Mouse (Mus musculus): ENCODE results near the gene Lrrc23. TPM values are rescaled to one million over a fixed set of nuclear protein-coding genes. Genes with fewer than 3 reads are reported as not detected.
"Not testable (repeated sequence)": the region's sequence is repeated elsewhere in the genome, so short reads cannot be mapped to it uniquely, and the experiment has no call there.

The Lrrc23 gene
- polyA plus RNA-seq, 1 experiment from 2014 or later, result 0.26 TPM

DNA sequence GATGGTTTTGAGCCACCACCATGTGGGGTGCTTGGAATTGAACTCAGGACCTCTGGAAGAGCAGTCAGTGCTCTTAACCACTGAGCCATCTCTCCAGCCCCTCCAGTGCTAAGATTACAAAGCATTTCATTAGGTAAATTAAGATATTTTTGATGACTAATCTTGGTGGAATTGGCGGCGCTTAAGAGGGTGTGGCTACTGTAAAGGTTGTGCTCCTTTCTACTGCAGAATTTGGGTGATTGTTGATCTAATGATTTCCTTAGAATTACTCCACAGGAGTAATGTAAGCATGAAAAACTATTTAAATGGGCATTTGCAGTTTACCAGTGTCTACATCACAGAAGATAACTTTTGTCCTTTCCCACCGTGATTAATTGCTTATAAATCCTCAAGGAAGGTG lies 24.8 kb upstream of the Lrrc23 start:
- H3K4me1 ChIP-seq, result peaks cover 26% of the 10 kb centered on the region
- WGBS, result 88% methylated on average over 3 of the region's 3 CpGs

DNA sequence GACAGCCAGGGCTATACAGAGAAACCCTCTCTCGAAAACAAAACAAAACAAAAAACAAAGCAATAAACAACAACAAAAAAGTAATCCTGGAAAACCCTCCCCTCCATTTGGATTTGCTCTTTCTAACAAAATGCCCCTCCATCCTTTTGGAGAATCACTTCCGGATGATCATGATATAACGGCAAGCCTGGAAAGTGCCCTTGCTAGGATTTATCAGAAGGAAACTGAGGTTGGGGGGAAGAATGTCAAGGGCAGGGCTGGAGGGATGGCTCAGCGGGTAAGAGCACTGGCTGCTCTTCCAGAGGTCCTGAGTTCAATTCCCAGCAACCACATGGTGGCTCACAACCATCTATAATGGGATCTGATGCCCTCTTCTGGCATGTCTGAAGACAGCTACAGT lies 24.2 kb upstream of the Lrrc23 start:
- H3K4me3 ChIP-seq; H3K27me3 ChIP-seq (ENCODE audit: insufficient read depth, poor library complexity, severe bottlenecking); H3K27ac ChIP-seq; H3K36me3 ChIP-seq; DNase-seq (ENCODE audit: low spot score); H3K9me3 ChIP-seq: not testable (repeated sequence)
- H3K4me1 ChIP-seq, result peaks cover 21% of the 10 kb centered on the region
- WGBS, result 90% methylated on average over 4 of the region's 4 CpGs

More for the DNA sequence above, 24.8 kb upstream of the Lrrc23 start:
- no peaks in the 10 kb centered on the region for H3K9me3 ChIP-seq
- H3K36me3 ChIP-seq, result no peaks in the 10 kb centered on the region
- DNase-seq (ENCODE audit: low spot score), result no peak
- no peaks in the 10 kb centered on the region for H3K27me3 ChIP-seq (ENCODE audit: insufficient read depth, poor library complexity, severe bottlenecking)
- no peak overlapping the region for H3K27ac ChIP-seq
- no peak overlapping the region for H3K4me3 ChIP-seq

DNA sequence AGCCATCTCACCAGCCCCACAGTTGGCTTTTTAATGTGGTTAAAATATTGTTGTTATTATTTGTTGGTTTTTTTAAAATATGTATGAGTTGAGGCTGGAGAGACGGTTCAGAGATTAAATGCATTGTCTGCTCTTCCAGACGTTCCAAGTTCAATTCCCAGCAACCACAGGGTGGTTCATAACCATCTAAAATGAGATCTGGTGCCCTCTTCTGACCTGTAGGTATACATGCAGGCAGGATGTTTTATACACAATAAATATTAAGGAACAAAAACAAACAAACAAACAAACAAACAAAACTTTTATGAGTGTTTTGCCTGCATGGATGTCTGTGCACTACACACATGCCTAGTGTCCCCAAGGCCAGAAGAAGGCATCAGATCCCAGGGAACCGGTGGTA lies 23.5 kb upstream of the Lrrc23 start:
- 73% methylated on average over 3 of the region's 3 CpGs for WGBS
- Histone ChIP-seq H3K27me3 (ENCODE audit: insufficient read depth, poor library complexity, severe bottlenecking) (no peaks in the 10 kb centered on the region), H3K36me3 (no peaks in the 10 kb centered on the region), H3K4me1 (peaks cover 15% of the 10 kb centered on the region), H3K27ac (no peak overlapping the region), H3K4me3 (no peak overlapping the region), H3K9me3 (no peaks in the 10 kb centered on the region)
- DNase-seq (ENCODE audit: low spot score), result no peak

DNA sequence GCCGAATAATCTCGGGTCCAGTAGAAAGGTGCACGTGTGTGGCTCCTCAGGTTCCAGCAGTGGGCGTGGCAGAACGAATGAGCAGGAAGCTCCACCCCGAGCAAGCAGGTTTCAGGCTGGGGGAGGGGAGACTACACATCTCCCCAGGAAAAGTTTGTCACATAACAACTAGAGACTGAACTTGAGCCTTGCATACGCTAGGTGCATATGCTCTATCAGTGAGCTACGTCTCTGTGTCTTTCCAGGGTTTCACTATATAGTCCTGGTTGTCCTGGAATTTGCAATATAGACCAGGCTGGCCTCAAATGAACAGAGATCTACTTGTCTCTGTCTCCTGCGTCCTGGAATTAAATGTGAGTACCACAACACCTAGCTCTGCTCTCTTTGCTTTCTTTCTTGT lies 22.9 kb upstream of the Lrrc23 start:
- H3K9me3 ChIP-seq; H3K27me3 ChIP-seq (ENCODE audit: insufficient read depth, poor library complexity, severe bottlenecking); H3K4me1 ChIP-seq; H3K36me3 ChIP-seq; DNase-seq (ENCODE audit: low spot score): not testable (repeated sequence)
- H3K27ac ChIP-seq, result peak overlapping the region; percentile 62
- WGBS, result 9% methylated on average over 7 of the region's 9 CpGs
- H3K4me3 ChIP-seq, result peak overlapping the region; percentile 45

DNA sequence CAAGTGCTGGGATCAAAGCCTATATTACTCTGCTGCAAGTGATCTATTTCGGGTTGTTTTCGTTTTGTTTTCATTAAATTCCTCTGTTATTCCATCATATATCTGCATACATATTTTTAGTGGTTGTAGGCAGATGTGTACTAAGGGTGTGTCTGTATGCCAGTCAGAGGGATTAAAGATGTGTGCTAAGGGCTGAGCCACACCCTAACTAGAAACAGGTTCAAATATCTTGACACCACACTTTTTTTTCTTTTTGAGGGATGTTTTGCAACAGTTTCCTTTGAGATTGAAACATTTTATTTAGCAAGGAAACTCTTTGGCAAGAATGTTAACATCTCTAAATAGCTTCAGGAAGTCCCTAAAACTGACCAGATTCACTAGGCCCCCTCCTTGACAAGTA lies 16.7 kb upstream of the Lrrc23 start:
- Histone ChIP-seq H3K4me3 (no peak overlapping the region), H3K27me3 (ENCODE audit: insufficient read depth, poor library complexity, severe bottlenecking) (no peaks in the 10 kb centered on the region), H3K9me3 (no peaks in the 10 kb centered on the region), H3K4me1 (no peaks in the 10 kb centered on the region), H3K27ac (no peak overlapping the region), H3K36me3 (no peaks in the 10 kb centered on the region)
- WGBS, result 79% methylated on average over 2 of the region's 2 CpGs
- DNase-seq (ENCODE audit: low spot score), result no peak

DNA sequence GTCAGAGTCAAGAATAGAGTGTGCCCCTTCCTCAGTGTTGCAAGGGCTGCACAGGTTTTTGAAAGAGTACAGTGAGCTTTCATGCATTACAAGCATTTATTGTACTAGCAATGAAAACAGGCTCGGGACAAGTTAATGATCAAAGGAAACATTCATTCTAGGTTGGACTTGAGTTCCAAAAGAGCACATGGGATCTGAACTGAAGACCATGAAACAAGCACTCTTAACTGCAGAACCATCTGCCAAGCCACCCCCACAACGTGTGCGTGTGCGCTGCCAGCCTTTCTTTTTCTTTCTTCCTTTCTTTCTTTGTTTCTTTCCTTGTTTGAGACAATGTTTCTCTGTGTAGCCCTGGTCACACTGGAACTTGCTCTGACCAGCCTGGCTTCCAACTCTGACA lies 16.3 kb upstream of the Lrrc23 start:
- H3K9me3 ChIP-seq, result no peaks in the 10 kb centered on the region
- H3K4me1 ChIP-seq, result no peaks in the 10 kb centered on the region
- H3K27me3 ChIP-seq (ENCODE audit: insufficient read depth, poor library complexity, severe bottlenecking), result no peaks in the 10 kb centered on the region
- 84% methylated on average over 4 of the region's 4 CpGs for WGBS
- DNase-seq (ENCODE audit: low spot score), result no peak
- H3K4me3 ChIP-seq, result no peak overlapping the region
- H3K27ac ChIP-seq, result no peak overlapping the region
- no peaks in the 10 kb centered on the region for H3K36me3 ChIP-seq

DNA sequence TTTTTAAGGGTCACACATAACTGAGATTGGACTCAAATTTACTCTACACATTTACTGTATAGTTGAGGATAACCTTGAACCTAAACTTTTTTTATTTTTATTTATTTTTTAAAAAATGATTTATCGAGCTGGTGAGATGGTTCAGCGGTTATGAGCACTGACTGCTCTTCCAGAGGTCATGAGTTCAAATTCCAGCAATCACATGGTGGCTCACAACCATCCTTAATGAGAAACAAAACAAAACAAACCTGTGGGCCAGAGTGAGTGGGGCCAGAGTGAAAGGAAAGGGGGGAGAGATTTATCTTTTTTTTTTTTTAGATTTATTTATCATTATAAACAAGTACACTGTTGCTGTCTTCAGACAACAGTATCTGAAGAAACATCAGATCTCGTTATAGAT lies 12.4 kb upstream of the Lrrc23 start:
- no peaks in the 10 kb centered on the region for H3K36me3 ChIP-seq
- H3K4me1 ChIP-seq, result no peaks in the 10 kb centered on the region
- no peak overlapping the region for H3K27ac ChIP-seq
- 80% methylated on average over 3 of the region's 3 CpGs for WGBS
- no peaks in the 10 kb centered on the region for H3K9me3 ChIP-seq
- H3K4me3 ChIP-seq, result no peak overlapping the region
- H3K27me3 ChIP-seq (ENCODE audit: insufficient read depth, poor library complexity, severe bottlenecking), result no peaks in the 10 kb centered on the region
- DNase-seq (ENCODE audit: low spot score), result no peak

DNA sequence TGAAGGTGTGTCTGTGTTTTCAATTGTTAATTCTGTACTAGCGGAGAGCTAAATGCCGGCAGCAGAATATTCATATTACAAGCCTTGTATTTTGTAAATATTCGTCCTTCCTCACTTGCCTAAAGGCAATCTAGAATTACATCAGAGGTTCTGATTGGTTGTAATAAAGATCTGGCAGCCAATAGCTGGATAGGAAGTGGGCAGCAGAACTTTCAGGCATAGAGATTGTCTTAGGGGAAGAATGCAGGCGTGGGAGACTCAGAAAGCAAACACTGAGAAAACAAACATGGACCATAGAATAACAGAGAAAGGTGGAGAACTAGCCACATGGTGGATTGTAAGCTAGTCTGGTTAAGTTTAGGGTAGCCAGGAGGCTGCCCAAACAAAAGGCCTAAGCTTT lies 10.6 kb upstream of the Lrrc23 start:
- WGBS, result 67% methylated on average over 4 of the region's 4 CpGs
- Histone ChIP-seq H3K9me3 (no peaks in the 10 kb centered on the region), H3K27me3 (ENCODE audit: insufficient read depth, poor library complexity, severe bottlenecking) (no peaks in the 10 kb centered on the region), H3K4me3 (no peak overlapping the region), H3K27ac (no peak overlapping the region), H3K36me3 (no peaks in the 10 kb centered on the region), H3K4me1 (no peaks in the 10 kb centered on the region)
- DNase-seq (ENCODE audit: low spot score), result no peak

DNA sequence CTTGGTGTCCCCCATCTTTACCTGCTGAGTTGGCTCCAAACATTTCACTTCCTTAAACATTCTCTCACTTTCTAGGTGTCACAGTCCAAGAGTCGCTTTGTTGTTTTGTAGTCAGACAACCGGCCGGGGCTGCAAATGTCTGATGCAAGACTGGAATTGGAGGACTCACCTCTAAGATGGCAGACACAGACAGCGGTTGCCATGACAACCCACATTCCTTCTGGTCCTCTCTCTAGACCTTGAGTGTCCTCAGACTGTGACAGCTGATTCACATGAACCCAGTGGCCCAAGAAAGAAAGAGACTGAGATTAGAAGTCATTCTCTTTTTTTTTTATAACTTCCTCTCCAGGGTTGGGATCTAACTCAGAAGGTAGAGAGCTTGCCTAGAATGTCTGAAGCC lies 10.0 kb upstream of the Lrrc23 start:
- 81% methylated on average over 4 of the region's 4 CpGs for WGBS
- Histone ChIP-seq H3K27me3 (ENCODE audit: insufficient read depth, poor library complexity, severe bottlenecking) (no peaks in the 10 kb centered on the region), H3K36me3 (no peaks in the 10 kb centered on the region), H3K27ac (no peak overlapping the region), H3K9me3 (no peaks in the 10 kb centered on the region), H3K4me1 (no peaks in the 10 kb centered on the region), H3K4me3 (no peak overlapping the region)
- DNase-seq (ENCODE audit: low spot score), result no peak

DNA sequence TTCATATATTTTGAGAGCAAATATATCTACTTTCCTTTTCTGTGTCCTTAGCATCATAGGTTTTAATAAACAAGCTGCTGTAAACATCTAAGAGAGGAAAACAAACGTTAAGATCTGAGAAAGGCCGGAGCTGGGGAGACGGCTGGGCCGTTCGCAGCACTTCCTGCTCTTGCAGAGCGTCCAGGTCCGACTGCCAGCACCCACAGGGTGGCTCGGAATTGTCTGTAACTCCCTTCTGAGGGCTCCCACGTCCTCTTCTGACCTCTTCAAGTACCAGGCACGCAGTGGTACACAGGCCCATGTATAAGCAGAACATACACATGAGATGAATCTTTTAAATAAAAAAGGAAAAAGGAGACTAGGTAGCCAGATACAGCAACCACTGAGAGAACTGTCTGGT lies 8.2 kb upstream of the Lrrc23 start:
- Histone ChIP-seq H3K9me3 (no peaks in the 10 kb centered on the region), H3K4me3 (no peak overlapping the region)
- WGBS, result 77% methylated on average over 10 of the region's 10 CpGs

DNA sequence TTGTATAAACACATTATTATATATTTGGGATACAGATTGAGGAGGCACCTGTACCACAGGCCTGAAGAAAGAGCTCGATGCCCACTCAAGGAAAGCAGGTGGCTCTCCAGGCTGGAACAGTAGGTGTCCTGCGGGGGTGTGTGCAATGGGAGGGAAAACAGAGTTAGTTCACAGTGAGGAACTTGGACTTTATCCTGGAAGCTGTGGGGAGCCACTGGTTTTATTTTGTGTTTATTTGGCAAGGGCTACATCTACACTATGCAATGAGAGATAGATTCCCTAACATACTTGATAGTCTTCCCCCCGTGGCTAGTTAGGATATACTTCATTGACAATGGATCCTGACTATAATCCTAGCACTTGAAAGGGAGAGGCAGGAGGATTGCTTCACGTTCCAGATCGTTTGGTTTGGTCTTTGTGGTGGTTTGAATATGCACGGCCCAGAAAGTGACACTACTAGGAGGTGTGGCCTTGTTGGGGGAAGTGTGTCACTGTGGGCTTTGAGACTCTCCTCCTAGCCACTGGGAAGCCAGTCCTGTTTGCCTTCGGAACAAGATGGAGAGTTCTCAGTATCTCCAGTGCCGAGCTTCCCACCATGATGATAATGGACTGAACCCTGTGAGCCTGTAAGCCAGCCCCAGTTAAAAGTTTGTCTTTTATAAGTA lies 7.4 kb upstream of the Lrrc23 start:
- WGBS, result 58% methylated on average over 8 of the region's 8 CpGs
- no peak overlapping the region for H3K4me3 ChIP-seq
- H3K27me3 ChIP-seq (ENCODE audit: insufficient read depth, poor library complexity, severe bottlenecking), result no peaks in the 10 kb centered on the region
- DNase-seq (ENCODE audit: low spot score), result no peak
- H3K36me3 ChIP-seq, result no peaks in the 10 kb centered on the region
- H3K4me1 ChIP-seq, result peaks cover 6% of the 10 kb centered on the region; the same call in 1 of the 2 replicates
- no peak overlapping the region for H3K27ac ChIP-seq
- no peaks in the 10 kb centered on the region for H3K9me3 ChIP-seq

More for the DNA sequence above, 8.2 kb upstream of the Lrrc23 start:
- Histone ChIP-seq H3K27me3 (ENCODE audit: insufficient read depth, poor library complexity, severe bottlenecking) (no peaks in the 10 kb centered on the region), H3K27ac (no peak overlapping the region), H3K4me1 (peaks cover under 1% of the 10 kb centered on the region; the same call in 1 of the 2 replicates), H3K36me3 (no peaks in the 10 kb centered on the region)
- DNase-seq (ENCODE audit: low spot score), result no peak

DNA sequence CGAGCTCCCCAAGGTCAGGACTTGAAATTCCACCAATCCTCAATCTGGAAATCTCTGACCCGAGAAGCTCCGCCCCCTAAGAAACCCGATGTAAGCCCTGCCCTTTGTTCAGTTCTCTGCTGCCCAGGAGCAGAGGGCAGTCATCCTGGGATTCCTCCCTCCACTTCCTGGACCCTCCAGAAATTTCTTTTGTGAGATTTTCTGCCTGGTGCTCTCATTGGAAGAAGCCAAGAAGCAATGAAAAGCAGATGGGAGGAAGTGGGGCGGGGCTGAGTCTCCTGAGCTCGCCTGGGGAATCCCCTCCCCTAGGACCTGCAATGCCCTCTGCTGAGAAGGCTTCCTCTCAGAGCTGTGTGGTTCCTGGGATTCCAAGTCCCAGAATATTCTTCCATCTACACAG lies 2.9 kb upstream of the Lrrc23 start:
- DNase-seq (ENCODE audit: low spot score), result no peak
- peaks cover 33% of the 10 kb centered on the region for H3K27me3 ChIP-seq (ENCODE audit: insufficient read depth, poor library complexity, severe bottlenecking)
- peak overlapping the region; percentile 32 for H3K4me3 ChIP-seq
- peaks cover 23% of the 10 kb centered on the region for H3K4me1 ChIP-seq
- no peaks in the 10 kb centered on the region for H3K36me3 ChIP-seq
- H3K27ac ChIP-seq, result peak overlapping the region; percentile 63; the same call in 1 of the 2 replicates
- WGBS, result 23% methylated on average over 6 of the region's 6 CpGs
- no peaks in the 10 kb centered on the region for H3K9me3 ChIP-seq

DNA sequence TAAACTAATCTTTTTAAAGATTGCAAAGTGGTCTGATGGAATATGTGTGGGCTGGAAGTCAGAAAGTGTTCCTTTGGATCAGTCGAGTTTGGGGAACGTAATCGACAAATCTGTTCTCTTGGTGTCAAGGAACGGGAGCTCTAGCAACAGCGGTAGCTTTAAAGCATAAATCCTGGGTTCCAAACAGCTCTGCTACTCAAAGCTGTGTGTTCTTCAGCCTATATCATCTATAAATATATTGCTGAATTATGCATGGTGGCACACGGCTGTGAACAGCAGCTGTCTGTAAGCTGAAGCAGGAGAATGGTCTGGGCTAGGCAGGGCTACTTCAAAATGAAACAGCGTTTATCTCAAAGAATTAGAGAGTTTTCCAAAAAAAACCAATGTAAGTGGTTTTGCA lies 1.4 kb upstream of the Lrrc23 start:
- 82% methylated on average over 7 of the region's 7 CpGs for WGBS
- Histone ChIP-seq H3K27ac (no peak overlapping the region), H3K9me3 (no peaks in the 10 kb centered on the region), H3K36me3 (no peaks in the 10 kb centered on the region), H3K4me3 (no peak overlapping the region), H3K4me1 (peaks cover 23% of the 10 kb centered on the region), H3K27me3 (ENCODE audit: insufficient read depth, poor library complexity, severe bottlenecking) (peaks cover 36% of the 10 kb centered on the region)
- DNase-seq (ENCODE audit: low spot score), result no peak

DNA sequence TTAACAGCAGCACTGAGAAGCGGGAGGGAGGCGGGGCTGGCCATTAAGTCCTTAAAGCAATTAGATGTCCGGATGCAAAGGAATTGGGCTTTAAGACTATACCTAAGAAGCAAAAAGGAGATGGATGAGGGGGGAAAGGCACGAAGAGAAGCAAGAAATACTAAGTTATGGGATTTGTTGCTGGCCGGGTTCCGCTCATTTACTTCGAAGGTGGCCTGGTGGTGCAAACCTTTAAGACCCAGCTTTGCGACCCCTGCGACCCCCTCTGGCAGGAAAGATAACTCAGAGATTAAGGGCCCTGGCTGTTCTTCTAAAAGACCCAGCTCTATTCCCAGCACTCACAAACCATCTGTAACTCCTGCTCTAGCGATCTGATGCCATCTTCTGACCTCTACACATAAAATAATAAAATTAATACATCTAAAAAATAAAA lies 473 bp upstream of the Lrrc23 start:
- DNase-seq (ENCODE audit: low spot score), result no peak

More for the DNA sequence above, 473 bp upstream of the Lrrc23 start:
- Histone ChIP-seq H3K4me1 (peaks cover 23% of the 10 kb centered on the region), H3K9me3 (no peaks in the 10 kb centered on the region), H3K27me3 (ENCODE audit: insufficient read depth, poor library complexity, severe bottlenecking) (peaks cover 36% of the 10 kb centered on the region), H3K4me3 (peak overlapping the region; percentile 60), H3K36me3 (no peaks in the 10 kb centered on the region), H3K27ac (no peak overlapping the region)
- 3% methylated on average over 10 of the region's 10 CpGs for WGBS
